Mouse (Mus musculus): ENCODE data around the gene Cpsf3. TPM values are rescaled to one million over a fixed set of nuclear protein-coding genes. Genes with fewer than 3 reads are reported as not detected.

Cpsf3 gene
- polyA plus RNA-seq, 1 experiment from 2014 or later, result 122 TPM

Other genes starting within 250 kb of the Cpsf3 start
- gene Itgb1bp1, start 893 bp downstream of the Cpsf3 start, polyA plus RNA-seq (2014; fragmentation: Nextera tagmentation; extraction: Ambion mirVana), result 48.7 and 50.5 TPM in 2 replicates
- 48.4 and 51.7 TPM in 2 replicates for gene Iah1, start 31.0 kb downstream of the Cpsf3 start, polyA plus RNA-seq (2014; fragmentation: Nextera tagmentation; extraction: Ambion mirVana)
- gene Adam17, start 88.2 kb downstream of the Cpsf3 start, polyA plus RNA-seq (2014; fragmentation: Nextera tagmentation; extraction: Ambion mirVana), result 33.3 and 35.1 TPM in 2 replicates
- 715 and 798 TPM in 2 replicates for gene Ywhaq, start 132.2 kb downstream of the Cpsf3 start, polyA plus RNA-seq (2014; fragmentation: Nextera tagmentation; extraction: Ambion mirVana)

All from intestine, embryonic 14.5 days (tissue).